In genomic region chr7:140805704-140806103, GRCm38 (mm10) we compare ENCODE assay signal across 10 mouse cellular contexts. TPM values are rescaled to one million over a fixed set of nuclear protein-coding genes. Genes with fewer than 3 reads are reported as not detected.
DNase-seq lines count a peak whose midpoint lies in the region; ATAC-seq and TF ChIP-seq lines count a peak whose summit lies in the region.
"Had no signal": no experiment of that assay in that cellular context is flagged by ENCODE, and none has a peak within 500 bp of the region (broad histone marks: within the 10 kb centered on the region; RNA-seq: fewer than 3 reads in every experiment).

No protein-coding gene starts in this region.

- H3K27ac ChIP-seq in intestine, postnatal 0 days (ENCODE audit: low read depth, low read length) = no peak overlapping the region
- no peak overlapping the region for H3K27ac ChIP-seq in intestine, embryonic 16.5 days (ENCODE audit: low read length)
- H3K27ac ChIP-seq in liver, embryonic 12.5 days = no peak overlapping the region
- H3K27ac ChIP-seq: embryonic facial prominence, embryonic 13.5 days; macrophage had no signal

- no peaks in the 10 kb centered on the region for H3K9me3 ChIP-seq in intestine, postnatal 0 days (ENCODE audit: control insufficient read depth)
- H3K9me3 ChIP-seq in intestine, embryonic 16.5 days (ENCODE audit: control insufficient read depth, low read length) = no peaks in the 10 kb centered on the region
- H3K9me3 ChIP-seq in liver, embryonic 12.5 days (replicated peaks) = no peaks in the 10 kb centered on the region
- H3K9me3 ChIP-seq: embryonic facial prominence, embryonic 13.5 days had no signal

- 24% methylated on average over 1 of the region's 1 CpGs for WGBS in intestine, postnatal 0 days
- 12% methylated on average over 1 of the region's 1 CpGs for WGBS in intestine, embryonic 16.5 days
- WGBS in liver, embryonic 12.5 days (ENCODE audit: insufficient replicate concordance) = 8% methylated on average over 1 of the region's 1 CpGs

- H3K36me3 ChIP-seq in intestine, postnatal 0 days (ENCODE audit: control insufficient read depth, insufficient read depth) = no peaks in the 10 kb centered on the region
- no peaks in the 10 kb centered on the region for H3K36me3 ChIP-seq in intestine, embryonic 16.5 days (ENCODE audit: control insufficient read depth, insufficient read depth, low read length)
- H3K36me3 ChIP-seq in liver, embryonic 12.5 days = no peaks in the 10 kb centered on the region

- ATAC-seq in intestine, postnatal 0 days = peak; percentile 25; the same call in 1 of the 2 replicates
- no peak for ATAC-seq in intestine, embryonic 16.5 days
- peak; percentile 54 for ATAC-seq in liver, embryonic 12.5 days

- no peaks in the 10 kb centered on the region for H3K27me3 ChIP-seq in intestine, postnatal 0 days (replicated peaks; ENCODE audit: control insufficient read depth, insufficient read depth, low read length)
- H3K27me3 ChIP-seq in intestine, embryonic 16.5 days (replicated peaks; ENCODE audit: control insufficient read depth, insufficient read depth, low read length) = no peaks in the 10 kb centered on the region
- H3K27me3 ChIP-seq in liver, embryonic 12.5 days (replicated peaks) = no peaks in the 10 kb centered on the region
- H3K27me3 ChIP-seq: embryonic facial prominence, embryonic 13.5 days had no signal

- H3K4me2 ChIP-seq in intestine, postnatal 0 days (replicated peaks; ENCODE audit: low read depth) = no peak overlapping the region
- no peak overlapping the region for H3K4me2 ChIP-seq in intestine, embryonic 16.5 days (ENCODE audit: low read depth, low read length)
- H3K4me2 ChIP-seq in liver, embryonic 12.5 days = no peak overlapping the region
- H3K4me2 ChIP-seq: embryonic facial prominence, embryonic 13.5 days had no signal

- DNase-seq in NIH3T3 (ENCODE audit: low read depth) = peak; percentile 54
- DNase-seq in cerebellum, postnatal 25 days = peak; percentile 17 to 58
- DNase-seq in kidney, adult 9 months = peak; percentile 92
- DNase-seq in right cerebral cortex, postnatal 10 days (ENCODE audit: low spot score in 2 of 2) = peak; percentile 48 to 49
- DNase-seq in yolk sac, embryonic 10.5 days (ENCODE audit: low spot score) = no peak

- no peak overlapping the region for H3K4me3 ChIP-seq in intestine, postnatal 0 days (ENCODE audit: low read depth, low read length)
- H3K4me3 ChIP-seq in intestine, embryonic 16.5 days (ENCODE audit: low read length) = no peak overlapping the region
- no peak overlapping the region for H3K4me3 ChIP-seq in liver, embryonic 12.5 days
- H3K4me3 ChIP-seq: embryonic facial prominence, embryonic 13.5 days had no signal

- H3K4me1 ChIP-seq in intestine, postnatal 0 days (replicated peaks; ENCODE audit: control insufficient read depth, insufficient read depth, low read length) = no peaks in the 10 kb centered on the region
- no peaks in the 10 kb centered on the region for H3K4me1 ChIP-seq in intestine, embryonic 16.5 days (ENCODE audit: control insufficient read depth, insufficient read depth, low read length)
- no peaks in the 10 kb centered on the region for H3K4me1 ChIP-seq in liver, embryonic 12.5 days
- H3K4me1 ChIP-seq: embryonic facial prominence, embryonic 13.5 days had no signal

- no peak overlapping the region for H3K9ac ChIP-seq in intestine, postnatal 0 days (ENCODE audit: low read depth, low read length)
- H3K9ac ChIP-seq in intestine, embryonic 16.5 days (ENCODE audit: low read depth, low read length) = no peak overlapping the region
- H3K9ac ChIP-seq in liver, embryonic 12.5 days = no peak overlapping the region
- H3K9ac ChIP-seq: embryonic facial prominence, embryonic 13.5 days had no signal

- TF ChIP-seq CTCF in intestine, postnatal 0 days (IDR thresholded peaks at IDR 0.05; ENCODE audit: low read depth) = peak; percentile 79

RNA-seq across cellular contexts. Expression of gene Zfp941, which starts 16.3 kb away (rescaled TPM):
- 0.59 and 0.76 TPM in 2 replicates for polyA plus RNA-seq in intestine, postnatal 0 days (2015; fragmentation: Nextera tagmentation; extraction: Ambion mirVana)
- polyA plus RNA-seq in intestine, embryonic 16.5 days (2015; fragmentation: Nextera tagmentation; extraction: Ambion mirVana) = 0.95 and 1.1 TPM in 2 replicates
- 0.43 and 0.51 TPM in 2 replicates for polyA plus RNA-seq in liver, embryonic 12.5 days (2016; fragmentation: Nextera tagmentation; extraction: Ambion mirVana)

RNA-seq across cellular contexts. Expression of gene Syce1, which starts 18.1 kb away (rescaled TPM):
- 0.18 and 0.30 TPM in 2 replicates for polyA plus RNA-seq in intestine, postnatal 0 days (2015; fragmentation: Nextera tagmentation; extraction: Ambion mirVana)
- 0.18 and 0.38 TPM in 2 replicates for polyA plus RNA-seq in intestine, embryonic 16.5 days (2015; fragmentation: Nextera tagmentation; extraction: Ambion mirVana)
- polyA plus RNA-seq in liver, embryonic 12.5 days (2016; fragmentation: Nextera tagmentation; extraction: Ambion mirVana) = 0.15 TPM in 1 of 2 replicates, not detected in the other
- polyA plus RNA-seq: embryonic facial prominence, embryonic 13.5 days had no signal

RNA-seq across cellular contexts. Expression of gene Urah, which starts 29.1 kb away (rescaled TPM):
- polyA plus RNA-seq in intestine, postnatal 0 days (2015; fragmentation: Nextera tagmentation; extraction: Ambion mirVana) = 52.2 and 55.3 TPM in 2 replicates
- polyA plus RNA-seq in intestine, embryonic 16.5 days (2015; fragmentation: Nextera tagmentation; extraction: Ambion mirVana) = 6.1 and 7.5 TPM in 2 replicates
- 4.5 and 4.6 TPM in 2 replicates for polyA plus RNA-seq in liver, embryonic 12.5 days (2016; fragmentation: Nextera tagmentation; extraction: Ambion mirVana)
- polyA plus RNA-seq: macrophage had no signal

RNA-seq across cellular contexts. Expression of gene Scgb1c1, which starts 39.6 kb away (rescaled TPM):
- polyA plus RNA-seq in intestine, postnatal 0 days (2015; fragmentation: Nextera tagmentation; extraction: Ambion mirVana) = not detected in 2 replicates
- not detected in 2 replicates for polyA plus RNA-seq in intestine, embryonic 16.5 days (2015; fragmentation: Nextera tagmentation; extraction: Ambion mirVana)
- polyA plus RNA-seq in liver, embryonic 12.5 days (2016; fragmentation: Nextera tagmentation; extraction: Ambion mirVana) = not detected in 2 replicates
- polyA plus RNA-seq: embryonic facial prominence, embryonic 13.5 days; macrophage had no signal

RNA-seq across cellular contexts. Expression of gene Odf3, which starts 41.9 kb away (rescaled TPM):
- polyA plus RNA-seq in intestine, postnatal 0 days (2015; fragmentation: Nextera tagmentation; extraction: Ambion mirVana) = not detected in 2 replicates
- polyA plus RNA-seq in intestine, embryonic 16.5 days (2015; fragmentation: Nextera tagmentation; extraction: Ambion mirVana) = not detected in 2 replicates
- 0.07 TPM in 1 of 2 replicates, not detected in the other for polyA plus RNA-seq in liver, embryonic 12.5 days (2016; fragmentation: Nextera tagmentation; extraction: Ambion mirVana)
- polyA plus RNA-seq: macrophage had no signal
